Mouse (Mus musculus): ENCODE data around the gene Tmem95. TPM values are rescaled to one million over a fixed set of nuclear protein-coding genes. Genes with fewer than 3 reads are reported as not detected.
"Not testable (repeated sequence)": the region's sequence is repeated elsewhere in the genome, so short reads cannot be mapped to it uniquely, and the experiment has no call there.

The Tmem95 gene
- total RNA-seq (2014; fragmentation: Nextera tagmentation): not detected in 2 replicates
- total RNA-seq (2017): not detected in 2 replicates

DNA sequence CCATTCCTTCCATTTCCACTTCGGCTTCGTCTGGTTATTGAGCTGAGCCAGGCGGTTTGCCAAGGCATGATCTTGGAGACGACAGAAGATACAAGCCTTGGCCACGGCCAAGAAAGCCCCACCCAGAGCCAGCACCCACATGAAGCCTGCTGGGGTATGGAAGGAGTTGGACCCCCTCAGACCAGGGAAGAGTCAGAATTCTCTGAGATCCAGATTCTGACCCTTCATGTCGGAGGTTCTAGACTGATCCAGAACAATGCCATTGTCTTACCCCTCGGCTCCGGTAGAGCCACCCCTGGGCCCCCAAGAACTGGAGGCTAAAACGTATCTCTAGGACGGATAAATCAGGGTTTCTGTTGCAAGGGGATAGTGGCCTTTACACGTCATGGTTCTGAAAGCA is at the start of gene Tmem95:
Tmem95 (minus strand) TSS at position 141 of the 400 bp plus-strand sequence.
- ATAC-seq (replicated peaks; ENCODE audit: low FRiP score, low TSS enrichment, poor library complexity, severe bottlenecking): no peak

DNA sequence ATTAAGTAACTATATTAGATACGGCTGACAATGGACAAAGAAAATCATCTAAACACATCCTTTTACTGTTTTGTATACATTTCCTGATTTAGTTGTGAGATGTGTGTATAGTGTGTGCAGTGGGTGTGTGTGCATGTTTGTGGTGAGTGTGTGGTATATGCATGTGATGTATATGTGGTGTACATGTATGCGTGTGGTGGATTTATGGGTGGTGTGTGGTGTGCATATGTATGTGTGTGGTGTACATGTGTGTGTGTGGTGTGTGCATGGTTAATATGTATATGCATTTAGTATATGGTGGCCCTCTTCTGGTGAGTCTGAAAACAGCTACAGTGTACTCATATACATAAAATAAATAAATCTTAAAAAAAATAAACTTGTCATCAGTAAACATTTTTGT is 49.7 kb upstream of the Tmem95 start:
- no peak for ATAC-seq (replicated peaks; ENCODE audit: low FRiP score, low TSS enrichment, poor library complexity, severe bottlenecking)

DNA sequence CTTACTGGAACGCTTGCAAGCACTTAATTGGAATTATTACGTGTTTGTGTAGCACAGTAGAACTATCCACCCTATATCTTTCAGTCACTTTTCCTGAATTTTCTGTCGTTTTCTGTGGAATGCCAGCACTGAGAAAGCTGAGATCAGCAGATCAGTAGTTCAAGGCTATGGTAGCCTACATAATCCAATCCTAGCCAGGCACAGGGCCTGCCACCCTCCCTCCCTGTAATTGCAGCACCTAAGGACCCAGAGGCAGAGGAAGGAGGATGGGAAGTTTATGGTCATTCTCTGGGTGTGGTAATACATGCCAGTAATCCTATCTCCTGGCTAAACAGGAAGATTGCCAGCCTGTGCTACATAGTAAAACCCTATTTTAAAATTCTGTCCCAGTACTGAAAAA is 45.0 kb upstream of the Tmem95 start:
- ATAC-seq (replicated peaks; ENCODE audit: low FRiP score, low TSS enrichment, poor library complexity, severe bottlenecking): no peak

- ATAC-seq (replicated peaks; ENCODE audit: low FRiP score, low TSS enrichment, poor library complexity, severe bottlenecking): no peak
Observed at GRCm38 (mm10) chr11:69922012-69922756, 44.4 kb upstream of the Tmem95 start.

- peak; percentile 80 for ATAC-seq (replicated peaks; ENCODE audit: low FRiP score, low TSS enrichment, poor library complexity, severe bottlenecking)
Observed at GRCm38 (mm10) chr11:69921114-69922011, 43.5 kb upstream of the Tmem95 start, which contains the start of gene Eif5a. Gene Eif5a (minus strand): TSS chr11:69921958.

- no peak for ATAC-seq (replicated peaks; ENCODE audit: low FRiP score, low TSS enrichment, poor library complexity, severe bottlenecking)
Observed at GRCm38 (mm10) chr11:69920266-69921031, 42.6 kb upstream of the Tmem95 start.

GRCm38 (mm10) chr11:69919661-69920265 is 41.9 kb upstream of the Tmem95 start:
- peak; percentile 43 for ATAC-seq (replicated peaks; ENCODE audit: low FRiP score, low TSS enrichment, poor library complexity, severe bottlenecking)

DNA sequence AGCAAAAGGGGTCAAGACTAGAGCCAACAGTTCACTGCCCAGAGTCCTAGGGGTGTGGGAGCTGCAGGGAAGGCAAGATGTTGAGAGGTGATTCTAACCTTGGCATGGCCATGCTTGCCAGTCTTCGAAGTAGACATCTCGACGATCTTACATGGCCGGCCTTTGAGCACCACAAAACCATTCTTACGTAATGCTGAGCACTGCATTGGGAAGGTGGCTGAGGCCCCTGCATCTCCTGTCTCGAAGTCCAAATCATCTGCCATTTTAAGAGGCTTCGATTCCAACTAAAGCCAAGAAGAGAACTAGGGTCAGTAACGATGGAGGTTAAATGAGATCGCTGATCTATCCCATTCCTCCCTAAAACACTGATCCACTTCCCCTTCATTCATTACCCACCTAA is 41.2 kb upstream of the Tmem95 start:
- ATAC-seq (replicated peaks; ENCODE audit: low FRiP score, low TSS enrichment, poor library complexity, severe bottlenecking): no peak

- ATAC-seq (replicated peaks; ENCODE audit: low FRiP score, low TSS enrichment, poor library complexity, severe bottlenecking): no peak
Observed at GRCm38 (mm10) chr11:69918118-69918517, 40.3 kb upstream of the Tmem95 start.

- no peak for ATAC-seq (replicated peaks; ENCODE audit: low FRiP score, low TSS enrichment, poor library complexity, severe bottlenecking)
Observed at GRCm38 (mm10) chr11:69917379-69917948, 39.6 kb upstream of the Tmem95 start.

DNA sequence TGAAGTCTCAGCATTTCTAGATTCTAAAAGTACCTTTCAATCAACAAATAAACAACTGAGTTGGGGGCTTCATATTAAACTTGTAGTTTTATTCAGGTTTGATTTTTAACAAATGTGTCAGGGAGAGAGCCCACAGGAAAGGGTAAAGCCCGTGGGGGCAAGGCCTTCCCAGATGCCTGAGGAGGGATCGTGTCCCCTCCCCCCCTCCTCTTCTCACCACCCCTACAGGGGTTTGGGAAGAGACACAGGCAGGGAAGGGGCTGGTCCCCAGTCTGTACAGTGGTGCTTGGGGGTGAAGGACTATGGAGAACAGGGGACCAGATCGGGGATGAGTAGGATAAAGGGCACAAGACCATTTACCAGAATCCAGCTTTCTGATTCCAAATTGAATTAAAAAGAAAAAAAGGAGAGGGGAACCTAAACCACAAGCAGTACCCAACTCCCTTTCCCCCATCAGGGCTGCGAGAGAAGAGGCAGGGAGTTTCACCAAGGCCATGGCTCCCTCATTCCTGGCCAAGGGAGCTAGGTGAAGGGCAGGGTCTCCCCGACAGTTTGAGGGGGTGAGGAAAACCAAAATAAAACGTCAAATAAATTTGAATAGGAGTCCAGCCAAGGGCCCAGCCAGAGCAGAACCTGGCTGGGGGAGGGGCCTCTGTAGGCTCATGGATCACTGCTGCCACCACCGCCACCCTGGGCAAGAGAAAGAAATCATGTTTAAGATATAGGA is 39.0 kb upstream of the Tmem95 start:
- ATAC-seq (replicated peaks; ENCODE audit: low FRiP score, low TSS enrichment, poor library complexity, severe bottlenecking): not testable (repeated sequence)

GRCm38 (mm10) chr11:69915667-69916627 is 38.1 kb upstream of the Tmem95 start:
- peak; percentile 62 for ATAC-seq (replicated peaks; ENCODE audit: low FRiP score, low TSS enrichment, poor library complexity, severe bottlenecking)

DNA sequence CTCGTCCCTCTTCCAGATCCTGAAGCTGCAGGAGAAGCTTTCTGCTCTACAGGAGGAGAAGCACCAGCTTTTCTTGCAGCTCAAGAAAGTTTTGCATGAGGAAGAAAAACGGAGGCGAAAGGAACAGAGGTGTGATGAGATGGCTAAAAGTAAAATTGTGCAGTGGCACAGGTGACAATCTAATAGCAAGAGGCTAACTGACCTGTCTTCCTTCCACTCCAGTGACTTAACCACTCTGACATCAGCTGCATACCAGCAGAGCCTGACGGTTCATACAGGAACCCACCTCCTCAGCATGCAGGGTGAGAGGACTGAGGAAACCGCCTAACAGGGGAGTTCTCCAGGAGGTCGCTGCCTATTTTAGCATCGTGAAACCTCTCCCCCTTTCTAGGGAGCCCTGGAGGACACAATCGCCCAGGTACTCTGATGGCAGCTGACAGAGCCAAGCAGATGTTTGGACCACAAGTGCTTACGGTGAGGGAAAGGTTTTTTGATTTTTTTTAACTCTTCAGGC is 37.2 kb upstream of the Tmem95 start:
- no peak for ATAC-seq (replicated peaks; ENCODE audit: low FRiP score, low TSS enrichment, poor library complexity, severe bottlenecking)

DNA sequence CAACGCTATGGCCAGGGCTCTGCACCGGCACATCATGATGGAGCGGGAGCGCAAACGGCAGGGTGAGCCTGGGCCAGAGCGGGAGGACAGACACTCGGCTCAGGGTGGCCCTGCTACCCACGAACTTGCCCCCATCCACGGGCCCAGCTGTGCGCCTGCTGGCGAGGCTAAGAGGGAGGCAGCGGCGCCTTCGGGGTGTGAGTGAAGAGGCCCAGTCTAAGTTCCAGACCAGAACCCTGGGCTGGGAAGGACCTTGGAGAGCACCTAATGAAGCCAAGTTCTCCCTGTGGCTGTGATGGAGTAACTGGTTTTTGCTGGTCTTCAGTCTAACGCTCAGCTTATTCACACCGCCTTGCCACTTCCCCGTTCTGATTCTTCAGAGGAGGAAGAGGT is 36.5 kb upstream of the Tmem95 start:
- ATAC-seq (replicated peaks; ENCODE audit: low FRiP score, low TSS enrichment, poor library complexity, severe bottlenecking): peak; percentile 11; the same call in 1 of the 2 replicates

- peak; percentile 54 for ATAC-seq (replicated peaks; ENCODE audit: low FRiP score, low TSS enrichment, poor library complexity, severe bottlenecking)
Observed at GRCm38 (mm10) chr11:69913554-69914371, 35.9 kb upstream of the Tmem95 start, which contains the start of gene Gps2. Gene Gps2 (plus strand): TSS chr11:69913888.
